Mouse (Mus musculus): Measurements from ENCODE around the gene Mbd3. TPM values are rescaled to one million over a fixed set of nuclear protein-coding genes. Genes with fewer than 3 reads are reported as not detected.
A peak's percentile ranks its signal among the peaks of the same experiment; 100 is the strongest.

Mbd3 gene
- polyA plus RNA-seq, 1 experiment from 2014 or later: 174 TPM

GRCm38 (mm10) chr10:80405481-80406173 is 6.3 kb upstream of the Mbd3 start:
- Histone ChIP-seq H3K27ac (ENCODE audit: low read length) (no peak overlapping the region), H3K4me2 (ENCODE audit: low read length) (peak overlapping the region; percentile 98), H3K9me3 (replicated peaks; ENCODE audit: control insufficient read depth, low read length, poor library complexity, severe bottlenecking) (no peaks in the 10 kb centered on the region), H3K4me3 (ENCODE audit: low read depth, low read length) (peak overlapping the region; percentile 90), H3K4me1 (ENCODE audit: control insufficient read depth, insufficient read depth, low read length) (peaks cover 25% of the 10 kb centered on the region), H3K9ac (ENCODE audit: low read depth, low read length) (peak overlapping the region; percentile 87), H3K27me3 (ENCODE audit: control insufficient read depth, insufficient read depth, low read depth, low read length) (no peaks in the 10 kb centered on the region), H3K36me3 (ENCODE audit: control insufficient read depth, insufficient read depth, low read length) (peaks cover 26% of the 10 kb centered on the region)
- WGBS: 59% methylated on average over 10 of the region's 10 CpGs
- no peak for ATAC-seq

DNA sequence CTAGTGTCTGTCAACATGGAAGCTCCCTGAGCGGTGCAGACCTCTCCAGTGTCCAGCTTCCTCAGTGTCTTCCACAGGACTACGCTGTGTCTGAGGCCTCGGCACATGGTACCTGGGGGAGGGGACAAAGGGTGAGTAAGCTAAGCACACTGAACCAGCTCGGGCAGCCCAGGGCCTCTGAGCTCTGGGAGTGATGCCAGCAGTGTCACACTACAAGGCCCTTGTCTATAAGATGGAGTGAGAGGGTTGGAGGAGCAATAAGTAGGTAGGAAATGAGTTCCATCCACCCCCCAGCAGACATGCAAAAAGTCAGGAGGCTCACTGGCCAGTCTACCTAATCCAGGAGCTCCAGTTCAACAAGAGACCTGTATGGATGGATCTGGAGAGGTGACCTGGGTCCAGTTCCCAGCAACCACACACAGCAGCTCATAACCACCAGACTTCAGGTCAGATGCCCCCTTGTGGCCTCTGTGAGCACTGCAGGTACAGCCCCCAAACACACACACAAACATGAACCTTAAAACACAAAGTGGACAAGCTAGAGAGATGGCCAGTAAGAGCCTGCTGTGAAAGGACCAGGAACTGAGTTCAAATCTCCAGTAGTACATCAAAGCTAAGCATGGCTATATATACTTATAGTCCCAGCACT is 3.8 kb upstream of the Mbd3 start:
- Histone ChIP-seq H3K27ac (ENCODE audit: low read length) (no peak overlapping the region), H3K9ac (ENCODE audit: low read depth, low read length) (no peak overlapping the region), H3K4me2 (ENCODE audit: low read length) (no peak overlapping the region), H3K36me3 (ENCODE audit: control insufficient read depth, insufficient read depth, low read length) (peaks cover 17% of the 10 kb centered on the region), H3K27me3 (ENCODE audit: control insufficient read depth, insufficient read depth, low read depth, low read length) (no peaks in the 10 kb centered on the region), H3K4me1 (ENCODE audit: control insufficient read depth, insufficient read depth, low read length) (peaks cover 32% of the 10 kb centered on the region), H3K9me3 (replicated peaks; ENCODE audit: control insufficient read depth, low read length, poor library complexity, severe bottlenecking) (no peaks in the 10 kb centered on the region), H3K4me3 (ENCODE audit: low read depth, low read length) (no peak overlapping the region)
- no peak for ATAC-seq
- 97% methylated on average over 4 of the region's 4 CpGs for WGBS

DNA sequence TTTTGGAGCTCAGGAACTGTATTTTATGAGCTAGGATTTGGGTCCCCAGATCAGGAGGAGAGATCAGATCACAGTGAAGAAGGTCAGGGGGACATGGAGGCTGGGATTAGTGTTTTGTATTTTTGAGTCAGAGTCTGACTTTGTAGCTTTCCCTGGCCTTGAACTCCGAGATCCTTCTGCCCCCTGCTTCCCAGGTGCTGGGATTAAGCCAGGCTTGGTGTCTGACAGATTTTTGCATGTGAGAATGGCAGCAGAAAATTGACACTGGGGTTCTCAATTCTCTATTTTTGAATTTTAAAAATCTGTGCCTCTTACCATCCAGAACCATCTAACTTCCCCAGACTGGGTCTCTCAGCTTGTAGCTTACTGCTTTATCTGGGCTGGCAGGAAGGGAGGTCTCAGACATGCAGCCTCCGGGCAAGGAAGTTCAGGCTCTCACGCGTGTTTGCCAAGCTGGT is 1.4 kb upstream of the Mbd3 start:
- no peak for ATAC-seq
- Histone ChIP-seq H3K36me3 (ENCODE audit: control insufficient read depth, insufficient read depth, low read length) (peaks cover 17% of the 10 kb centered on the region), H3K9ac (ENCODE audit: low read depth, low read length) (peak overlapping the region; percentile 66; the same call in 1 of the 2 replicates), H3K27me3 (ENCODE audit: control insufficient read depth, insufficient read depth, low read depth, low read length) (no peaks in the 10 kb centered on the region), H3K4me2 (ENCODE audit: low read length) (peak overlapping the region; percentile 74), H3K4me3 (ENCODE audit: low read depth, low read length) (no peak overlapping the region), H3K27ac (ENCODE audit: low read length) (peak overlapping the region; percentile 83), H3K9me3 (replicated peaks; ENCODE audit: control insufficient read depth, low read length, poor library complexity, severe bottlenecking) (no peaks in the 10 kb centered on the region), H3K4me1 (ENCODE audit: control insufficient read depth, insufficient read depth, low read length) (peaks cover 32% of the 10 kb centered on the region)
- WGBS: 82% methylated on average over 4 of the region's 4 CpGs

DNA sequence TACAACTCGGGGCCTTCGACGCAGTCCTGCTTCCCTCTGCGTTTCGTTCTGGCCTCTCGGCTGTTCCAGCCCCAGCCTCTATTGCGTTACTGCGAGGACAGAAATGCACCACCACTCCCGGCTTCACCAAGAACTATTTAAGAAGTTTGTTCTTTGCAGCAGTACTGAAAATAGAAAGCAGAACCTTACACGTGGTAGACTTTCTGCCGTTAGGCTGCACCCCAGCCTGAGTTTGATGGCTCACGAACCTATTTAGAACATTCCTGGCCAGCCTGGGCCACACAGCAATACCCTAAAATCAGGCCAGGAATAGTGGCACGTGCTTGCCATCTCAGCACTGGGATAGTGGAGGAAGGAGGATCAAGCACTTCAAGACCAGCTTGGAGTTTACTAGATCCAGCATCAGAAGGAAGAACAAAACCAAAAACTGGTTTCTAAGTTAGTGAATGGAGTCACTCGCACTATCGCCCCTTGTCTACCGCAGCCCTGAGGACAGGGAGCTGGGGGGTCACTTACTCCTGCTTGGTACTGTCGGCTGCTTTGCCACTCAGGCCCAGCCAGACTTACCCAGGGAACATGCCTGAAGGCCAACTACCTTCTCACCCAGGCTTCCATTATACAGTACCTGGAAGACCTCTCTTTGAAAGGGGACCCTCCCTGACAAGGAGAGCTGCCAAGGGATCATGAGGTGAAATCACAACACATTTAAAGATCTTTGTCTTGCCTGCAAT is 788 bp upstream of the Mbd3 start:
- no peak for ATAC-seq
- Histone ChIP-seq H3K9ac (ENCODE audit: low read depth, low read length) (peak overlapping the region; percentile 66), H3K4me1 (ENCODE audit: control insufficient read depth, insufficient read depth, low read length) (peaks cover 26% of the 10 kb centered on the region), H3K27me3 (ENCODE audit: control insufficient read depth, insufficient read depth, low read depth, low read length) (no peaks in the 10 kb centered on the region), H3K36me3 (ENCODE audit: control insufficient read depth, insufficient read depth, low read length) (peaks cover 23% of the 10 kb centered on the region), H3K9me3 (replicated peaks; ENCODE audit: control insufficient read depth, low read length, poor library complexity, severe bottlenecking) (no peaks in the 10 kb centered on the region), H3K4me3 (ENCODE audit: low read depth, low read length) (peak overlapping the region; percentile 73), H3K27ac (ENCODE audit: low read length) (peak overlapping the region; percentile 83), H3K4me2 (ENCODE audit: low read length) (peak overlapping the region; percentile 74)
- 16% methylated on average over 17 of the region's 17 CpGs for WGBS

DNA sequence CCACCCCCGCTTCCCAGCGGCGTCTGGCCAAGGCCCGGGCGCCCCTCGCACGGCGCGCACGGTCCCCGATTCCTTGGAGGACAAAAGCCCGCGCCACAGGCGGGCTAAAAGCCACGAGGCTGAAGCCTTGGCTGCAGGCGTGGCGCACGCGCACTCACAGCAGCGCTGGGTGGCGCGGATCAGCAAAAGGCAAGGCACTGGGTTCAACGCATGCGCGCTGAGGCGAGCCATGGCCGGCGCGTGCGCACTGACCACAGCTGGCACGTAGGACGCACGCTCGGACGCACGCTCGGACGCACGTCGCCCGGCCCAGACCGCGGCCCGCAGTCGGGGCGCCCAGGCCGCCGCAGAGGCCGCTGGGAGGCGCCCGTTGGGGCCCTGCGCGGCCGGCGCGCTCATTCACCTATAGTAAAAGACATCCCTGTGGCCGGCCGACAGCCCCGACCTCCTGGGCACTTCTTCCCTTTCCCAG is 595 bp downstream of the Mbd3 start:
- ATAC-seq: peak; percentile 83
- H3K36me3 ChIP-seq (ENCODE audit: control insufficient read depth, insufficient read depth, low read length): peaks cover 34% of the 10 kb centered on the region
- peak overlapping the region; percentile 73 for H3K4me3 ChIP-seq (ENCODE audit: low read depth, low read length)
- H3K9ac ChIP-seq (ENCODE audit: low read depth, low read length): peak overlapping the region; percentile 95
- no peaks in the 10 kb centered on the region for H3K27me3 ChIP-seq (ENCODE audit: control insufficient read depth, insufficient read depth, low read depth, low read length)
- WGBS: under 1% methylated on average over 49 of the region's 59 CpGs
- peak overlapping the region; percentile 100 for H3K27ac ChIP-seq (ENCODE audit: low read length)
- no peaks in the 10 kb centered on the region for H3K9me3 ChIP-seq (replicated peaks; ENCODE audit: control insufficient read depth, low read length, poor library complexity, severe bottlenecking)
- H3K4me2 ChIP-seq (ENCODE audit: low read length): peak overlapping the region; percentile 93
- H3K4me1 ChIP-seq (ENCODE audit: control insufficient read depth, insufficient read depth, low read length): peaks cover 21% of the 10 kb centered on the region

GRCm38 (mm10) chr10:80398174-80398535 is 1.2 kb downstream of the Mbd3 start:
- peaks cover 21% of the 10 kb centered on the region for H3K4me1 ChIP-seq (ENCODE audit: control insufficient read depth, insufficient read depth, low read length)
- H3K4me3 ChIP-seq (ENCODE audit: low read depth, low read length): peak overlapping the region; percentile 73
- WGBS: 0% methylated on average over 1 of the region's 1 CpGs
- H3K36me3 ChIP-seq (ENCODE audit: control insufficient read depth, insufficient read depth, low read length): peaks cover 31% of the 10 kb centered on the region
- peak overlapping the region; percentile 95 for H3K9ac ChIP-seq (ENCODE audit: low read depth, low read length)
- H3K27me3 ChIP-seq (ENCODE audit: control insufficient read depth, insufficient read depth, low read depth, low read length): no peaks in the 10 kb centered on the region
- no peak for ATAC-seq
- H3K27ac ChIP-seq (ENCODE audit: low read length): peak overlapping the region; percentile 100
- H3K9me3 ChIP-seq (replicated peaks; ENCODE audit: control insufficient read depth, low read length, poor library complexity, severe bottlenecking): no peaks in the 10 kb centered on the region
- H3K4me2 ChIP-seq (ENCODE audit: low read length): peak overlapping the region; percentile 93

GRCm38 (mm10) chr10:80397524-80398173 is 1.7 kb downstream of the Mbd3 start:
- 40% methylated on average over 8 of the region's 8 CpGs for WGBS
- peaks cover 29% of the 10 kb centered on the region for H3K36me3 ChIP-seq (ENCODE audit: control insufficient read depth, insufficient read depth, low read length)
- peak overlapping the region; percentile 100 for H3K27ac ChIP-seq (ENCODE audit: low read length)
- H3K9ac ChIP-seq (ENCODE audit: low read depth, low read length): peak overlapping the region; percentile 95
- no peaks in the 10 kb centered on the region for H3K27me3 ChIP-seq (ENCODE audit: control insufficient read depth, insufficient read depth, low read depth, low read length)
- H3K4me3 ChIP-seq (ENCODE audit: low read depth, low read length): peak overlapping the region; percentile 73
- ATAC-seq: no peak
- H3K9me3 ChIP-seq (replicated peaks; ENCODE audit: control insufficient read depth, low read length, poor library complexity, severe bottlenecking): no peaks in the 10 kb centered on the region
- peak overlapping the region; percentile 93 for H3K4me2 ChIP-seq (ENCODE audit: low read length)
- H3K4me1 ChIP-seq (ENCODE audit: control insufficient read depth, insufficient read depth, low read length): peaks cover 21% of the 10 kb centered on the region

GRCm38 (mm10) chr10:80396822-80397523 is 2.4 kb downstream of the Mbd3 start:
- H3K27me3 ChIP-seq (ENCODE audit: control insufficient read depth, insufficient read depth, low read depth, low read length): no peaks in the 10 kb centered on the region
- no peaks in the 10 kb centered on the region for H3K9me3 ChIP-seq (replicated peaks; ENCODE audit: control insufficient read depth, low read length, poor library complexity, severe bottlenecking)
- peaks cover 21% of the 10 kb centered on the region for H3K4me1 ChIP-seq (ENCODE audit: control insufficient read depth, insufficient read depth, low read length)
- whole genome bisulfite sequencing: 89% methylated on average over 11 of the region's 11 CpGs
- peak overlapping the region; percentile 95 for H3K9ac ChIP-seq (ENCODE audit: low read depth, low read length)
- ATAC-seq: no peak
- peak overlapping the region; percentile 73; the same call in 1 of the 2 replicates for H3K4me3 ChIP-seq (ENCODE audit: low read depth, low read length)
- H3K27ac ChIP-seq (ENCODE audit: low read length): peak overlapping the region; percentile 100
- peaks cover 31% of the 10 kb centered on the region for H3K36me3 ChIP-seq (ENCODE audit: control insufficient read depth, insufficient read depth, low read length)
- H3K4me2 ChIP-seq (ENCODE audit: low read length): peak overlapping the region; percentile 93
